In the genomic region with DNA sequence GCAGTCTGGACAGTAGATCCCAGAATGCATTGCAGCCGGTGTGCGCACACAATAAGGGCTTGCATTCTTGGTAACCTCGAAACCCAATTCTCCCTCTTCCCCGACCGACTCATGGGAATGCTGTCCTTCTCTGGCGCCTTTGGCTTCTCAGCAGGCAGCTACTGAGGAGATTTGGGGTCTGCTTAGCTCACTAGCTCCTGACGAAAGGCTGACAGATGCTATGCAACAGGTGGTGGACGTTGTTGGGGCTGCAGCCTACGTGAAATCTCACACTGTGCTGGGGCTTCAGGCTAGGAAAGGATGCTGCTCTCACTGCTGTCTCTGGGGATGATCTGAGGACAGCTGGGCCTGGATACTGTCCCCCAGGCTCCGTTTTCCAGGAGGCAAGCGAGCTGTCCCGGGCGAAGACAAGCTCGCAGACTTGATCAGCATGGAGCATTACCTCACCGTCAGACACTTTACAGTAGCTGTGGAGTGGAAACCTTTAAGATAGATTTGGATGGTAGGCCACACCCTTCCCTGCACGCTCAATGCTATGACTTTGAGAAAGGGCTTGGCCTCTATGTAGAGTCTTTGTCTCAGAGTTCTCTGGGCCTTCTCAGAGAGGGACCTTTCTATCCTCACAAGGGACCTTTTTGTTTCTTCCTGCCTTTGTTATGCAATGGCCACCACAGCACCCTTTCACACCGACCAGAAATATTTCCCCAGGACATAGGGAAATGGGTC, we compare ENCODE assay signal across 12 mouse cellular contexts. TPM values are rescaled to one million over a fixed set of nuclear protein-coding genes. Genes with fewer than 3 reads are reported as not detected.
DNase-seq lines count a peak whose midpoint lies in the region; ATAC-seq lines count a peak whose summit lies in the region.
"Had no signal": no experiment of that assay in that cellular context is flagged by ENCODE, and none has a peak within 500 bp of the region (broad histone marks: within the 10 kb centered on the region; RNA-seq: fewer than 3 reads in every experiment).

No protein-coding gene starts in this region.

- no peak overlapping the region for H3K4me3 ChIP-seq in forebrain, embryonic 11.5 days (ENCODE audit: low read depth, low read length)
- no peak overlapping the region for H3K4me3 ChIP-seq in limb, embryonic 13.5 days
- peak overlapping the region; percentile 92; the same call in 1 of the 2 replicates for H3K4me3 ChIP-seq in neural tube, embryonic 13.5 days

- peak overlapping the region; percentile 87; the same call in 1 of the 2 replicates for H3K27ac ChIP-seq in forebrain, embryonic 11.5 days (ENCODE audit: low read depth, low read length)
- H3K27ac ChIP-seq in limb, embryonic 13.5 days = no peak overlapping the region
- peak overlapping the region; percentile 96 for H3K27ac ChIP-seq in neural tube, embryonic 13.5 days (replicated peaks)

- H3K27me3 ChIP-seq in forebrain, embryonic 11.5 days (ENCODE audit: control insufficient read depth, insufficient read depth, low read length) = no peaks in the 10 kb centered on the region
- 0 out of 2 replicates have a peak, but pooled peaks cover 6% of the 10 kb centered on the region for H3K27me3 ChIP-seq in limb, embryonic 13.5 days
- H3K27me3 ChIP-seq in neural tube, embryonic 13.5 days = no peaks in the 10 kb centered on the region

- no peak for ATAC-seq in forebrain, embryonic 11.5 days (replicated peaks; ENCODE audit: low FRiP score)
- peak; percentile 54 for ATAC-seq in limb, embryonic 13.5 days (ENCODE audit: low FRiP score, low read depth)
- ATAC-seq in neural tube, embryonic 13.5 days (ENCODE audit: low read depth) = no peak
- ATAC-seq: Patski had no signal

- no peaks in the 10 kb centered on the region for H3K9me3 ChIP-seq in forebrain, embryonic 11.5 days (ENCODE audit: control insufficient read depth, low read length)
- H3K9me3 ChIP-seq in limb, embryonic 13.5 days = no peaks in the 10 kb centered on the region
- no peaks in the 10 kb centered on the region for H3K9me3 ChIP-seq in neural tube, embryonic 13.5 days

- H3K4me1 ChIP-seq in forebrain, embryonic 11.5 days (replicated peaks; ENCODE audit: control insufficient read depth, insufficient read depth, low read length) = peaks cover 31% of the 10 kb centered on the region
- H3K4me1 ChIP-seq in limb, embryonic 13.5 days = peaks cover 45% of the 10 kb centered on the region
- peaks cover 67% of the 10 kb centered on the region for H3K4me1 ChIP-seq in neural tube, embryonic 13.5 days (replicated peaks)

- peak; percentile 24 to 42 for DNase-seq in cerebellum, postnatal 25 days
- DNase-seq in cerebellum, adult 11 months = no peak
- DNase-seq in forebrain, embryonic 11.5 days (ENCODE audit: low spot score) = no peak
- DNase-seq in frontal cortex, postnatal 10 days (ENCODE audit: low spot score in 2 of 2) = no peak
- DNase-seq in kidney, postnatal 25 days = no peak
- no peak for DNase-seq in thymus, postnatal 0 days (ENCODE audit: low spot score)
- DNase-seq: kidney, postnatal 36 days; lung, postnatal 14 days; thymus, adult 18-20 months had no signal

- 36% methylated on average over 17 of the region's 17 CpGs for WGBS in forebrain, embryonic 11.5 days
- 62% methylated on average over 17 of the region's 17 CpGs for WGBS in limb, embryonic 13.5 days
- 19% methylated on average over 17 of the region's 17 CpGs for WGBS in neural tube, embryonic 13.5 days

- H3K4me2 ChIP-seq in forebrain, embryonic 11.5 days (ENCODE audit: low read depth, low read length, severe bottlenecking) = peak overlapping the region; percentile 8; the same call in 1 of the 2 replicates
- H3K4me2 ChIP-seq in limb, embryonic 13.5 days (replicated peaks) = no peak overlapping the region
- H3K4me2 ChIP-seq in neural tube, embryonic 13.5 days = peak overlapping the region; percentile 84

- H3K36me3 ChIP-seq in forebrain, embryonic 11.5 days (ENCODE audit: control insufficient read depth, insufficient read depth, low read length) = no peaks in the 10 kb centered on the region; the same call in 1 of the 2 replicates
- peaks cover 19% of the 10 kb centered on the region for H3K36me3 ChIP-seq in limb, embryonic 13.5 days
- H3K36me3 ChIP-seq in neural tube, embryonic 13.5 days = peaks cover 27% of the 10 kb centered on the region

- peak overlapping the region; percentile 49; the same call in 1 of the 2 replicates for H3K9ac ChIP-seq in forebrain, embryonic 11.5 days (ENCODE audit: low read length)
- H3K9ac ChIP-seq in limb, embryonic 13.5 days = no peak overlapping the region
- H3K9ac ChIP-seq in neural tube, embryonic 13.5 days = peak overlapping the region; percentile 73

RNA-seq across cellular contexts. Expression of a gene that starts 5.3 kb away (rescaled TPM):
- polyA plus RNA-seq in forebrain, embryonic 11.5 days (2014; fragmentation: Nextera tagmentation; extraction: Ambion mirVana) = 66.8 and 69.5 TPM in 2 replicates
- polyA plus RNA-seq in limb, embryonic 13.5 days (2015; fragmentation: Nextera tagmentation; extraction: Ambion mirVana) = 28.2 and 29.2 TPM in 2 replicates
- polyA plus RNA-seq in neural tube, embryonic 13.5 days (2015; fragmentation: Nextera tagmentation; extraction: Ambion mirVana) = 59.6 and 61.3 TPM in 2 replicates
- polyA plus RNA-seq in thymus, postnatal 0 days (2015; fragmentation: Nextera tagmentation; extraction: Ambion mirVana) = 1.2 and 1.6 TPM in 2 replicates

RNA-seq across cellular contexts. Expression of a gene that starts 15.6 kb away (rescaled TPM):
- 21.6 and 24.4 TPM in 2 replicates for polyA plus RNA-seq in forebrain, embryonic 11.5 days (2014; fragmentation: Nextera tagmentation; extraction: Ambion mirVana)
- polyA plus RNA-seq in limb, embryonic 13.5 days (2015; fragmentation: Nextera tagmentation; extraction: Ambion mirVana) = 19.1 and 21.5 TPM in 2 replicates
- 23.0 and 27.2 TPM in 2 replicates for polyA plus RNA-seq in neural tube, embryonic 13.5 days (2015; fragmentation: Nextera tagmentation; extraction: Ambion mirVana)
- polyA plus RNA-seq in thymus, postnatal 0 days (2015; fragmentation: Nextera tagmentation; extraction: Ambion mirVana) = 16.4 and 18.6 TPM in 2 replicates

RNA-seq across cellular contexts. Expression of a gene that starts 39.8 kb away (rescaled TPM):
- 22.5 TPM in 2 replicates for polyA plus RNA-seq in forebrain, embryonic 11.5 days (2014; fragmentation: Nextera tagmentation; extraction: Ambion mirVana)
- polyA plus RNA-seq in limb, embryonic 13.5 days (2015; fragmentation: Nextera tagmentation; extraction: Ambion mirVana) = 8.0 and 9.1 TPM in 2 replicates
- polyA plus RNA-seq in neural tube, embryonic 13.5 days (2015; fragmentation: Nextera tagmentation; extraction: Ambion mirVana) = 30.2 and 30.3 TPM in 2 replicates
- polyA plus RNA-seq in thymus, postnatal 0 days (2015; fragmentation: Nextera tagmentation; extraction: Ambion mirVana) = 2.4 and 2.7 TPM in 2 replicates

Comparison
In these comparisons a context has a peak if more than half of its experiments do, and no peak if none do; other contexts are left out.
1. DNase-seq: peak in cerebellum, postnatal 25 days (2 of 2); none in cerebellum, adult 11 months (single experiment), forebrain, embryonic 11.5 days (single experiment), frontal cortex, postnatal 10 days (0 of 2), kidney, postnatal 25 days (0 of 2) and thymus, postnatal 0 days (single experiment).
2. RNA of a gene that starts 5.3 kb away (polyA plus RNA-seq): 66.8 to 69.5 TPM in forebrain, embryonic 11.5 days, 59.6 to 61.3 TPM in neural tube, embryonic 13.5 days and 28.2 to 29.2 TPM in limb, embryonic 13.5 days; 1.2 to 1.6 TPM in thymus, postnatal 0 days; every median in the first group is over 10 times any median in the second.